Mouse (Mus musculus) layer of hippocampus, postnatal 10 days (tissue): ENCODE data around the gene Atxn7. TPM values are rescaled to one million over a fixed set of nuclear protein-coding genes. Genes with fewer than 3 reads are reported as not detected.
"Not testable (repeated sequence)": the region's sequence is repeated elsewhere in the genome, so short reads cannot be mapped to it uniquely, and the experiment has no call there.

ENCODE experiments used
- DNase-seq, 2 experiments: peaks; one replicate each; pipeline ENCODE4 v3.0.0; 2021; ENCODE audit warnings: low spot score in 2 of 2
- total RNA-seq, 2 experiments: library from RNA; stranded (reverse); gene quantifications; 2 replicates each; pipeline ENCODE4 v1.2.3; 2021

The Atxn7 gene
- total RNA-seq, 2 experiments from 2014 or later, result 18.8 to 26.8 TPM

GRCm38 (mm10) chr14:13982174-13982573 is 20.9 kb downstream of the Atxn7 start:
- DNase-seq, result no peak

- no peak for DNase-seq
Observed at GRCm38 (mm10) chr14:13988397-13988796, 27.2 kb downstream of the Atxn7 start.

GRCm38 (mm10) chr14:13990741-13991140 is 29.5 kb downstream of the Atxn7 start:
- no peak for DNase-seq

- DNase-seq, result no peak
Observed at GRCm38 (mm10) chr14:13995206-13996097, 34.2 kb downstream of the Atxn7 start.

- no peak for DNase-seq
Observed at GRCm38 (mm10) chr14:14002771-14003170, 41.5 kb downstream of the Atxn7 start.

- no peak for DNase-seq
Observed at GRCm38 (mm10) chr14:14009712-14010111, 48.5 kb downstream of the Atxn7 start.

- peak; percentile 78 to 85 for DNase-seq
Observed at GRCm38 (mm10) chr14:14012383-14013251, 51.4 kb downstream of the Atxn7 start.

- no peak for DNase-seq
Observed at GRCm38 (mm10) chr14:14013252-14013711, 52.0 kb downstream of the Atxn7 start.

GRCm38 (mm10) chr14:14014636-14015375 is 53.6 kb downstream of the Atxn7 start:
- DNase-seq, result no peak

- DNase-seq, result no peak
Observed at GRCm38 (mm10) chr14:14019155-14019894, 58.1 kb downstream of the Atxn7 start.

- no peak for DNase-seq
Observed at GRCm38 (mm10) chr14:14021244-14021643, 60.0 kb downstream of the Atxn7 start.

- no peak for DNase-seq
Observed at GRCm38 (mm10) chr14:14025870-14026269, 64.6 kb downstream of the Atxn7 start.

- DNase-seq, result no peak
Observed at GRCm38 (mm10) chr14:14030621-14031020, 69.4 kb downstream of the Atxn7 start.

GRCm38 (mm10) chr14:14032842-14033241 is 71.6 kb downstream of the Atxn7 start:
- DNase-seq, result no peak

- no peak for DNase-seq
Observed at GRCm38 (mm10) chr14:14036352-14036751, 75.1 kb downstream of the Atxn7 start.

GRCm38 (mm10) chr14:14038233-14038632 is 77.0 kb downstream of the Atxn7 start:
- no peak for DNase-seq

- no peak for DNase-seq
Observed at GRCm38 (mm10) chr14:14042336-14042735, 81.1 kb downstream of the Atxn7 start.

GRCm38 (mm10) chr14:14054386-14054785 is 93.1 kb downstream of the Atxn7 start:
- DNase-seq, result peak in 1 of 2 experiments; percentile 39

GRCm38 (mm10) chr14:14059606-14060005 is 98.4 kb downstream of the Atxn7 start:
- DNase-seq, result not testable (repeated sequence)

- DNase-seq, result no peak
Observed at GRCm38 (mm10) chr14:14062531-14063245, 101.4 kb downstream of the Atxn7 start.
